Mouse (Mus musculus) limb, embryonic 14.5 days (tissue): ENCODE data around the gene Usp33. TPM values are rescaled to one million over a fixed set of nuclear protein-coding genes. Genes with fewer than 3 reads are reported as not detected.

Experiments used
- ATAC-seq: fragments of 200-750 bp; cut with Nextera tagmentation; 2 replicates; pipeline ENCODE4 v1.8.0; 2017; ENCODE audit warnings: low read depth, moderate number of reproducible peaks, moderate TSS enrichment; ENCODE audit not compliant: low FRiP score
- DNase-seq: peaks from one replicate; pipeline ENCODE4 v3.0.0-alpha.2; 2015; ENCODE audit warnings: low spot score
- H3K27ac ChIP-seq: fragments of 300-500 bp; sonication (generic); replicated peaks from 2 replicates; pipeline ENCODE4 v1.5.1; 2014; ENCODE audit warnings: low read depth, mild to moderate bottlenecking, low read length, moderate library complexity, mixed read lengths
- H3K27me3 ChIP-seq: fragments of 300-500 bp; sonication (generic); 2 replicates; pipeline ENCODE4 v1.6.1; 2014; ENCODE audit warnings: low read length, mixed read lengths; ENCODE audit not compliant: control insufficient read depth, insufficient read depth
- H3K36me3 ChIP-seq: fragments of 300-500 bp; sonication (generic); 2 replicates; pipeline ENCODE4 v1.6.1; 2014; ENCODE audit warnings: mild to moderate bottlenecking, low read length, moderate library complexity, mixed read lengths; ENCODE audit not compliant: control insufficient read depth, insufficient read depth
- H3K4me1 ChIP-seq: fragments of 300-500 bp; sonication (generic); 2 replicates; pipeline ENCODE4 v1.6.1; 2014; ENCODE audit warnings: antibody characterized with exemption, low read length, mixed read lengths; ENCODE audit not compliant: control insufficient read depth, insufficient read depth
- H3K4me2 ChIP-seq: fragments of 300-500 bp; sonication (generic); replicated peaks from 2 replicates; pipeline ENCODE4 v1.6.1; 2014; ENCODE audit warnings: low read depth, mild to moderate bottlenecking, low read length, moderate library complexity; ENCODE audit not compliant: severe bottlenecking
- H3K4me3 ChIP-seq: fragments of 300-500 bp; sonication (generic); replicated peaks from 2 replicates; pipeline ENCODE4 v1.5.1; 2014; ENCODE audit warnings: low read length
- H3K9ac ChIP-seq: fragments of 300-500 bp; sonication (generic); 2 replicates; pipeline ENCODE4 v1.6.1; 2014; ENCODE audit warnings: mild to moderate bottlenecking, low read depth, low read length, moderate library complexity; ENCODE audit not compliant: severe bottlenecking
- H3K9me3 ChIP-seq: fragments of 300-500 bp; sonication (generic); 2 replicates; pipeline ENCODE4 v1.6.1; 2016; ENCODE audit warnings: low read length; ENCODE audit not compliant: control insufficient read depth
- POLR2A ChIP-seq: fragments of 200-500 bp; IDR thresholded peaks from 2 replicates; pipeline ENCODE4 v1.8.0; 2012; ENCODE audit warnings: inconsistent platforms, mild to moderate bottlenecking, moderate library complexity, borderline replicate concordance; ENCODE audit not compliant: insufficient read depth, insufficient read length; ENCODE audit errors: extremely low read depth
- WGBS: fragments of 180-500 bp; shearing (Covaris S2); extraction: QIAGEN DNeasy Blood & Tissue Kit; methylation state at CpG from one replicate; pipeline ENCODE4 v1.1.7; 2014; 5-methylcytosine and 5-hydroxymethylcytosine counted together
- polyA plus RNA-seq, 2 experiments: library from polyadenylated mRNA; depleted of rRNA in 1 of 2; stranded (reverse) in 1 of 2; unstranded in 1 of 2; fragments of >200 nt; fragmentation: Nextera tagmentation in 1 of 2; extraction: Ambion mirVana in 1 of 2; gene quantifications; 2 replicates each; pipeline versions ENCODE4 v1.2.1 to v1.2.3; 2012 to 2014

Usp33 gene
- polyA plus RNA-seq, 2 experiments = 44.9 to 54.9 TPM

- WGBS = 0% methylated on average over 33 of the region's 54 CpGs
- ATAC-seq = peak; percentile 73
These were observed 409 bp downstream of the Usp33 start for GRCm38 (mm10) chr3:152346633-152347141.

GRCm38 (mm10) chr3:152347227-152347626, 949 bp downstream of the Usp33 start:
- Histone ChIP-seq H3K27me3 (no peaks in the 10 kb centered on the region), H3K36me3 (0 out of 2 replicates have a peak, but pooled peaks cover 6% of the 10 kb centered on the region), H3K4me2 (peak overlapping the region; percentile 70), H3K27ac (no peak overlapping the region), H3K4me3 (peak overlapping the region; percentile 57), H3K9me3 (no peaks in the 10 kb centered on the region), H3K9ac (peak overlapping the region; percentile 82), H3K4me1 (peaks cover 12% of the 10 kb centered on the region)
- no peak for DNase-seq
- 46% methylated on average over 3 of the region's 3 CpGs for WGBS
- no peak for TF ChIP-seq POLR2A
- no peak for ATAC-seq

More at GRCm38 (mm10) chr3:152346633-152347141, 409 bp downstream of the Usp33 start:
- peak overlapping the region; percentile 57 for H3K4me3 ChIP-seq
- H3K4me2 ChIP-seq = peak overlapping the region; percentile 70
- peak overlapping the region; percentile 82 for H3K9ac ChIP-seq
- no peaks in the 10 kb centered on the region for H3K9me3 ChIP-seq
- DNase-seq = peak; percentile 22
- H3K4me1 ChIP-seq = peaks cover 12% of the 10 kb centered on the region
- peak overlapping the region; percentile 81; the same call in 1 of the 2 replicates for H3K27ac ChIP-seq
- H3K36me3 ChIP-seq = 0 out of 2 replicates have a peak, but pooled peaks cover 6% of the 10 kb centered on the region
- no peak for TF ChIP-seq POLR2A
- no peaks in the 10 kb centered on the region for H3K27me3 ChIP-seq

DNA sequence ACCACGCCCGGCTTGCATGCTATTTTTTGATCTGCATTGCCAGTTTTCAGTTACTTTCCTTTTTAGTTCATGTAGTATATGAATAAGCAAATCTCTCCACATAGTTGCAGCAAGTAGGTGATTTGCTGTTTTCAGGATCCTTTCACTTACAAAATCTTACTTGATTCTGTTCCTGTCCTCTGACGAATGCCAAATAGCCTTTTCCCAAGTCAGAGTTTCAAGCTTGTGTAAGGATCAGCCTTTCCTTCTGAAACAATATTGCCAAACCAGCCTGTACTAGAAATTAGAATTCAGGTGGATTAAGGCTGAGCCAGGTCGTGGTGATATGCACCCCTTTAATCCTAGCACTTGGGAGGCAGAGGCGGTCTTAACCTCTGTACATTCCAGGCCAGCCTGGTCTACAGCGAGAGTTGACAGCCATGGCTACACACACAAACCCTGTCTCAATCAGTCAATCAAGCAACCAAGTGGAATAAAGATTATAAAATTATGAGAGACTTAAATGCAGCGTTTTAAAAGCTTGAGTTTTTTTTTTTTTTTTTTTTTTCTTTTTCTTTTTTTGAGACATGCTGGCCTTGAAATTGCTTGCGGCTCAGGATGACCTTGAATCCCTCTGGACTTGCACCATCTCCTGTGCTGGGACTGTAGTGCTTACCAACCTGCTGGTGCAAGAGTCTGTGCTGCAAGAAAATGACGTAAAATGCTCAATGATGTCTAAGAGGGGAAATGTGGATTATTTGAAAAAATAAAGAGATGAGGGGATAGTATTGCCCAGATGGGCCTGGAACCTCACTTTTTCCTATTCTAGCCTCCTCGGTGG, 1.9 kb downstream of the Usp33 start:
- no peak for TF ChIP-seq POLR2A
- no peak overlapping the region for H3K4me2 ChIP-seq
- no peak overlapping the region for H3K9ac ChIP-seq
- H3K4me1 ChIP-seq = peaks cover 17% of the 10 kb centered on the region
- DNase-seq (no peak), ATAC-seq (no peak)
- 0 out of 2 replicates have a peak, but pooled peaks cover 6% of the 10 kb centered on the region for H3K36me3 ChIP-seq
- no peak overlapping the region for H3K27ac ChIP-seq
- no peaks in the 10 kb centered on the region for H3K9me3 ChIP-seq
- no peaks in the 10 kb centered on the region for H3K27me3 ChIP-seq
- no peak overlapping the region for H3K4me3 ChIP-seq
- WGBS = 87% methylated on average over 10 of the region's 10 CpGs

DNA sequence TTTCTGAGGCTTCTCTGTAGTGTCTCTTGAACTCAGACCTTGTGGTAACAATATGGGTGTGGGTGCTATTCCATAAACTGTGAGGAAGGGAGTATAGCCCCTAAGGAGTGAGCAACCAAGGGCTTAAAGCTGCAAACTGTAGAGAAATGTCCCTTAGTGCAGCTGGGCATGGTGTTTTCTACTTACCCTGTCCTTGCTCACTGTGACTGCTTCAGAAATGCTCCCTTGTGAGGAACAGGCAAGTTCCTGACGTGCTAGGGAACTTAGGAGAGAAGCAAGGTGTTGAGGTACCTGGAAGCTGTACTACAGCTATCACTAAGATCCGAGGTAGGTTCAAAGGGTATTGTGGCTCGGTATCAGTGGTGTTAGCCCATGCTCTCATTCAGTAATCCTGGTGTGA, 4.2 kb downstream of the Usp33 start:
- no peak overlapping the region for H3K27ac ChIP-seq

DNA sequence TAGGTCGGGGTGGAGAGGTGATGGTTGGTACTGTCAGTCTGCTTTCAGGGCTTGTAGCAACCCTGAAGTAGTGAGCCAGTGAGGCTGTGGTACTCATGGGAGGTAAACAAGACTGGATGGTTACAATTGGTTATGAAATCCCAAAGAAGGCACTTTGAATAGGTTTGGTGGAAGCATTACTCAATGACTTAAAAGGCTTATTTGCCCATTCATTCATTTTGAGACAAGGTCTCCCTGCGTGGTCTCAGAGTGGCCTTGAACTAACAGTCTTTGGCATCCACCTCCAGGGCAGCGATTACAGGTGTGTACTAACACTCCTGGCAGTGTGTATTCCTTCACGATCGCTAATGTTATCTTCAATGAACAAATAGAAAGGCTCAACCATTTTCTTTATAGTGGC, 4.7 kb downstream of the Usp33 start:
- Histone ChIP-seq H3K27ac (no peak overlapping the region), H3K27me3 (no peaks in the 10 kb centered on the region), H3K36me3 (0 out of 2 replicates have a peak, but pooled peaks cover 6% of the 10 kb centered on the region), H3K4me3 (no peak overlapping the region), H3K9ac (no peak overlapping the region), H3K4me1 (peaks cover 24% of the 10 kb centered on the region), H3K4me2 (no peak overlapping the region), H3K9me3 (no peaks in the 10 kb centered on the region)
- ATAC-seq = no peak
- DNase-seq = no peak
- TF ChIP-seq POLR2A = no peak
- WGBS = 84% methylated on average over 5 of the region's 5 CpGs

More for the DNA sequence above, 4.2 kb downstream of the Usp33 start:
- H3K36me3 ChIP-seq = 0 out of 2 replicates have a peak, but pooled peaks cover 6% of the 10 kb centered on the region
- no peak overlapping the region for H3K9ac ChIP-seq
- H3K4me3 ChIP-seq = no peak overlapping the region
- 74% methylated on average over 3 of the region's 3 CpGs for whole genome bisulfite sequencing
- DNase-seq (no peak), ATAC-seq (no peak)
- peaks cover 24% of the 10 kb centered on the region for H3K4me1 ChIP-seq
- H3K4me2 ChIP-seq = no peak overlapping the region
- TF ChIP-seq POLR2A = no peak
- H3K27me3 ChIP-seq = no peaks in the 10 kb centered on the region
- no peaks in the 10 kb centered on the region for H3K9me3 ChIP-seq
